Comparison of ENCODE assay signal across 8 mouse cellular contexts in genomic region chr12:9031166-9031565, GRCm38 (mm10). TPM values are rescaled to one million over a fixed set of nuclear protein-coding genes. Genes with fewer than 3 reads are reported as not detected.
DNase-seq lines count a peak whose midpoint lies in the region; ATAC-seq and TF ChIP-seq lines count a peak whose summit lies in the region.

No protein-coding gene starts in this region.

- TF ChIP-seq EP300 in heart, adult 2 months (IDR thresholded peaks at IDR 0.05; ENCODE audit: insufficient read depth, low read depth, low read length) = no peak
- no peak for TF ChIP-seq EP300 in liver, embryonic 14.5 days (IDR thresholded peaks at IDR 0.05; ENCODE audit: low read depth)

- peak overlapping the region; percentile 84 for H3K4me2 ChIP-seq in forebrain, postnatal 0 days (ENCODE audit: low read depth)
- H3K4me2 ChIP-seq in liver, embryonic 14.5 days (ENCODE audit: low read depth) = peak overlapping the region; percentile 86

- DNase-seq in heart, adult 2 months = no peak
- no peak for DNase-seq in heart, postnatal 14 days
- no peak for DNase-seq in forebrain, postnatal 0 days
- DNase-seq in liver, embryonic 14.5 days (ENCODE audit: low read depth in 3 of 3, low spot score in 3 of 3) = no peak
- DNase-seq in kidney, adult 11 months = no peak
- no peak for DNase-seq in gastrocnemius, adult 8-10 months (ENCODE audit: low spot score in 2 of 2)

- no peaks in the 10 kb centered on the region for H3K9me3 ChIP-seq in E14TG2a.4 (ENCODE audit: low read length)
- H3K9me3 ChIP-seq in forebrain, postnatal 0 days (ENCODE audit: low read length) = no peaks in the 10 kb centered on the region
- H3K9me3 ChIP-seq in liver, embryonic 14.5 days (ENCODE audit: control insufficient read depth, low read length) = no peaks in the 10 kb centered on the region

- H3K27me3 ChIP-seq in heart, adult 2 months (ENCODE audit: control insufficient read depth, insufficient read depth, low read length) = no peaks in the 10 kb centered on the region
- no peaks in the 10 kb centered on the region for H3K27me3 ChIP-seq in E14TG2a.4 (ENCODE audit: insufficient read depth, low read length)
- H3K27me3 ChIP-seq in forebrain, postnatal 0 days (ENCODE audit: insufficient read depth, low read length) = no peaks in the 10 kb centered on the region
- no peaks in the 10 kb centered on the region for H3K27me3 ChIP-seq in liver, embryonic 14.5 days (ENCODE audit: control insufficient read depth, insufficient read depth, low read length)

- no peak for ATAC-seq in forebrain, postnatal 0 days
- no peak for ATAC-seq in liver, embryonic 14.5 days (ENCODE audit: insufficient read depth)
- ATAC-seq in monocyte, adult 5-6 weeks (replicated peaks; ENCODE audit: insufficient number of reproducible peaks, low FRiP score, low TSS enrichment, poor library complexity, severe bottlenecking) = no peak

- WGBS in heart, adult 2 months = 48% methylated on average over 8 of the region's 8 CpGs
- WGBS in forebrain, postnatal 0 days = 57% methylated on average over 8 of the region's 8 CpGs
- 25% methylated on average over 8 of the region's 8 CpGs for WGBS in liver, embryonic 14.5 days (ENCODE audit: insufficient replicate concordance)

- intact Hi-C loops in heart, adult 2 months (cut with DNase I) = loop anchor here (2.0 kb wide), 1 partner anchor 1360 kb away; the partner anchor contains the start of gene Rdh14
- intact Hi-C loops in heart, postnatal 14 days (cut with DNase I) = loop anchor here (5.0 kb wide), 1 partner anchor 1361 kb away; the partner anchor contains the start of gene Rdh14

- peak overlapping the region; percentile 99 for H3K27ac ChIP-seq in heart, adult 2 months
- no peak overlapping the region for H3K27ac ChIP-seq in forebrain, postnatal 0 days (ENCODE audit: low read depth, low read length)
- H3K27ac ChIP-seq in liver, embryonic 14.5 days = no peak overlapping the region; the same call in 1 of the 2 replicates

- no peaks in the 10 kb centered on the region for H3K4me1 ChIP-seq in heart, adult 2 months (ENCODE audit: control insufficient read depth, insufficient read depth, low read length)
- peaks cover 5% of the 10 kb centered on the region for H3K4me1 ChIP-seq in E14TG2a.4 (replicated peaks; ENCODE audit: low read depth, low read length)
- peaks cover 7% of the 10 kb centered on the region; the same call in 1 of the 2 replicates for H3K4me1 ChIP-seq in forebrain, postnatal 0 days (ENCODE audit: insufficient read depth)
- H3K4me1 ChIP-seq in liver, embryonic 14.5 days (replicated peaks; ENCODE audit: control insufficient read depth in 2 of 2, insufficient read depth in 2 of 2, low read length in 1 of 2) = peaks cover 2% of the 10 kb centered on the region in 2 experiments; a peak in 2 of 4 replicates

- H3K36me3 ChIP-seq in heart, adult 2 months (ENCODE audit: control insufficient read depth, insufficient read depth, low read length) = no peaks in the 10 kb centered on the region
- peaks cover 14% of the 10 kb centered on the region for H3K36me3 ChIP-seq in E14TG2a.4 (ENCODE audit: insufficient read depth, low read length)
- H3K36me3 ChIP-seq in forebrain, postnatal 0 days (ENCODE audit: insufficient read depth) = peaks cover 9% of the 10 kb centered on the region
- H3K36me3 ChIP-seq in liver, embryonic 14.5 days (replicated peaks; ENCODE audit: control insufficient read depth, insufficient read depth, low read depth) = no peaks in the 10 kb centered on the region

- TF ChIP-seq POLR2A in heart, adult 2 months (IDR thresholded peaks at IDR 0.05; ENCODE audit: insufficient read depth, low read depth, low read length) = no peak

- no peaks in the 10 kb centered on the region for H3K79me2 ChIP-seq in heart, adult 2 months (replicated peaks; ENCODE audit: control insufficient read depth, insufficient read depth, low read length)

- TF ChIP-seq CTCF in heart, adult 2 months (IDR thresholded peaks at IDR 0.05) = no peak
- TF ChIP-seq CTCF in E14TG2a.4 (conservative IDR thresholded peaks at IDR 0.05; ENCODE audit: low read length) = no peak
- no peak for TF ChIP-seq CTCF in forebrain, postnatal 0 days (IDR thresholded peaks at IDR 0.05; ENCODE audit: low read depth)
- TF ChIP-seq CTCF in liver, embryonic 14.5 days (IDR thresholded peaks at IDR 0.05; ENCODE audit: low read depth) = no peak

- H3K9ac ChIP-seq in heart, adult 2 months (ENCODE audit: low read depth, low read length) = no peak overlapping the region
- H3K9ac ChIP-seq in forebrain, postnatal 0 days = peak overlapping the region; percentile 98
- peak overlapping the region; percentile 83 for H3K9ac ChIP-seq in liver, embryonic 14.5 days (replicated peaks)

- peak overlapping the region; percentile 76; the same call in 1 of the 2 replicates for H3K4me3 ChIP-seq in heart, adult 2 months
- peak overlapping the region; percentile 89 for H3K4me3 ChIP-seq in E14TG2a.4 (replicated peaks; ENCODE audit: low read length)
- peak overlapping the region; percentile 70 for H3K4me3 ChIP-seq in forebrain, postnatal 0 days (ENCODE audit: low read depth, low read length)
- peak overlapping the region in 1 of 2 experiments; percentile 65; a peak in 2 of 4 replicates for H3K4me3 ChIP-seq in liver, embryonic 14.5 days (ENCODE audit: insufficient read depth in 1 of 2, low read depth in 2 of 2, low read length in 2 of 2)

RNA-seq across cellular contexts. Expression of gene Ttc32, which starts 1.4 kb away (rescaled TPM):
- 10 to 100 TPM; 26.1 to 31.4 TPM for total RNA-seq in heart, adult 2 months (2021)
- 13.8 and 15.7 TPM in 2 replicates for polyA plus RNA-seq in heart, adult 2 months (2012; rRNA removed)
- 10 to 100 TPM; 20.8 to 24.2 TPM for total RNA-seq in heart, postnatal 14 days (2021)
- total RNA-seq in forebrain, postnatal 0 days (2014; rRNA removed) = 3.2 and 7.6 TPM in 2 replicates
- 5.1 and 6.9 TPM in 2 replicates for polyA plus RNA-seq in forebrain, postnatal 0 days (2015; fragmentation: Nextera tagmentation; extraction: Ambion mirVana)
- polyA plus RNA-seq in liver, embryonic 14.5 days (2012; rRNA removed) = 3.7 and 6.0 TPM in 2 replicates
- polyA plus RNA-seq in liver, embryonic 14.5 days (2014; fragmentation: Nextera tagmentation; extraction: Ambion mirVana) = 13.9 and 14.1 TPM in 2 replicates
- total RNA-seq in monocyte, adult 5-6 weeks (2017) = 8.6 to 16.4 TPM (median 15.7 TPM) in 3 replicates
- total RNA-seq in gastrocnemius, adult 8-10 months (2022) = 10 to 100 TPM; 24.7 to 26.7 (median 25.9) TPM

RNA-seq across cellular contexts. Expression of gene Wdr35, which starts 57.5 kb away (rescaled TPM):
- 1 to 10 TPM; 9.0 to 9.5 TPM for total RNA-seq in heart, adult 2 months (2021)
- polyA plus RNA-seq in heart, adult 2 months (2012; rRNA removed) = 3.4 and 5.9 TPM in 2 replicates
- total RNA-seq in heart, postnatal 14 days (2021) = 10 to 100 TPM; 11.9 to 12.5 TPM
- total RNA-seq in forebrain, postnatal 0 days (2014; rRNA removed) = 24.9 and 27.7 TPM in 2 replicates
- 15.0 and 22.9 TPM in 2 replicates for polyA plus RNA-seq in forebrain, postnatal 0 days (2015; fragmentation: Nextera tagmentation; extraction: Ambion mirVana)
- 0.31 and 0.63 TPM in 2 replicates for polyA plus RNA-seq in liver, embryonic 14.5 days (2012; rRNA removed)
- polyA plus RNA-seq in liver, embryonic 14.5 days (2014; fragmentation: Nextera tagmentation; extraction: Ambion mirVana) = 1.4 and 2.0 TPM in 2 replicates
- total RNA-seq in monocyte, adult 5-6 weeks (2017) = 0.67 to 1.3 TPM (median 1.2 TPM) in 3 replicates
- total RNA-seq in gastrocnemius, adult 8-10 months (2022) = 10 to 100 TPM in 2 of 4 experiments, 1 to 10 TPM in 2; 8.4 to 10.7 (median 9.5) TPM
